Mouse (Mus musculus) neutrophil, adult 5-6 weeks (primary cell): Measurements from ENCODE around the gene Id2. TPM values are rescaled to one million over a fixed set of nuclear protein-coding genes. Genes with fewer than 3 reads are reported as not detected.

ENCODE experiments used
- total RNA-seq: library from RNA; stranded (forward); fragments of 200-1000 nt; gene quantifications from 2 replicates; pipeline ENCODE4 v1.2.3, GENCODE M21; 2017

Gene Id2
- total RNA-seq, 1 experiment from 2014 or later, result 33.8 TPM

Other genes with a start within 250 kb of the Id2 start
- 89.7 and 89.8 TPM in 2 replicates for gene Kidins220, start 122.2 kb downstream of the Id2 start, total RNA-seq